Mouse (Mus musculus): Measurements from ENCODE around the gene Adssl1.

The Adssl1 gene

GRCm38 (mm10) chr12:112675245-112676035, 55.6 kb downstream of the Adssl1 start:
- DNase-seq (ENCODE audit: low spot score in 2 of 2): peak; percentile 76 to 90

GRCm38 (mm10) chr12:112677076-112677475, 57.2 kb downstream of the Adssl1 start:
- no peak for DNase-seq (ENCODE audit: low spot score in 2 of 2)

- DNase-seq (ENCODE audit: low spot score in 2 of 2): no peak
These were observed 58.2 kb downstream of the Adssl1 start for GRCm38 (mm10) chr12:112677943-112678554.

GRCm38 (mm10) chr12:112678555-112679026, 58.7 kb downstream of the Adssl1 start, which contains the start of gene Zbtb42:
Gene Zbtb42 (plus strand): TSS chr12:112678828.
- peak in 1 of 2 experiments; percentile 52 for DNase-seq (ENCODE audit: low spot score in 2 of 2)

- DNase-seq (ENCODE audit: low spot score in 2 of 2): peak in 1 of 2 experiments; percentile 49
These were observed 59.5 kb downstream of the Adssl1 start for GRCm38 (mm10) chr12:112679027-112679996.

- no peak for DNase-seq (ENCODE audit: low spot score in 2 of 2)
These were observed 63.5 kb downstream of the Adssl1 start for GRCm38 (mm10) chr12:112683351-112683750.

GRCm38 (mm10) chr12:112688458-112688857, 68.6 kb downstream of the Adssl1 start:
- DNase-seq (ENCODE audit: low spot score in 2 of 2): peak in 1 of 2 experiments; percentile 25
